Mouse (Mus musculus): Measurements from ENCODE around the gene Lgr6.

DNA sequence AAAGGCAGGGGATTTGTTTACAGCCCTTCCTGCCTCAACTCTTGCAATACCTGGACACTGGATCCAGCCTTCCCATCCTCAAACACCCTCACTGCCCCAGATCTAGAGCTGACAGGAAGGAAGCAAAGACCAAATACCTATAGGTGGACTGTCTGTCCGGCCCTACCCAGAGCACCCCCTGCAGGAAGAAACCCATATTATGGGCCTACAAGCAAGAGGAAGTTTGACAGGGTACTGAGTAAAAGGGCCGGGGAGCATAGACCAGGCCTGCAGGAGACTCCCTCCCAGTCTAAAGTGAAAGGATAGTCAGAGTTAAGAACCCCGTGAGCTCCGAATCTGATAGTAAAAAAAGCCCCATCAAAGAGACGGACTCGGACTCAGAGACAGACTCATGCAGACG is 10.4 kb downstream of the Lgr6 start:
- TF ChIP-seq CTCF (IDR thresholded peaks at IDR 0.05; ENCODE audit: low read depth) (peak; percentile 36; the same call in 1 of the 2 replicates), EP300 (optimal IDR thresholded peaks at IDR 0.05) (no peak)
